Mouse (Mus musculus) gonadal fat pad, adult 2 months (tissue): ENCODE data around the gene Ttc21b. TPM values are rescaled to one million over a fixed set of nuclear protein-coding genes. Genes with fewer than 3 reads are reported as not detected.
A peak's percentile ranks its signal among the peaks of the same experiment; 100 is the strongest.
"Not testable (repeated sequence)": the region's sequence is repeated elsewhere in the genome, so short reads cannot be mapped to it uniquely, and the experiment has no call there.

Experiments used
- DNase-seq: peaks from one replicate; pipeline ENCODE4 v3.0.0-alpha.2; 2012; ENCODE audit warnings: low read depth
- polyA plus RNA-seq: library from polyadenylated mRNA; depleted of rRNA; stranded (reverse); fragments of >200 nt; gene quantifications from 2 replicates; pipeline ENCODE4 v1.2.3, GENCODE M21; 2012; rRNA removed

The Ttc21b gene
- 3.4 and 4.9 TPM in 2 replicates for polyA plus RNA-seq

DNA sequence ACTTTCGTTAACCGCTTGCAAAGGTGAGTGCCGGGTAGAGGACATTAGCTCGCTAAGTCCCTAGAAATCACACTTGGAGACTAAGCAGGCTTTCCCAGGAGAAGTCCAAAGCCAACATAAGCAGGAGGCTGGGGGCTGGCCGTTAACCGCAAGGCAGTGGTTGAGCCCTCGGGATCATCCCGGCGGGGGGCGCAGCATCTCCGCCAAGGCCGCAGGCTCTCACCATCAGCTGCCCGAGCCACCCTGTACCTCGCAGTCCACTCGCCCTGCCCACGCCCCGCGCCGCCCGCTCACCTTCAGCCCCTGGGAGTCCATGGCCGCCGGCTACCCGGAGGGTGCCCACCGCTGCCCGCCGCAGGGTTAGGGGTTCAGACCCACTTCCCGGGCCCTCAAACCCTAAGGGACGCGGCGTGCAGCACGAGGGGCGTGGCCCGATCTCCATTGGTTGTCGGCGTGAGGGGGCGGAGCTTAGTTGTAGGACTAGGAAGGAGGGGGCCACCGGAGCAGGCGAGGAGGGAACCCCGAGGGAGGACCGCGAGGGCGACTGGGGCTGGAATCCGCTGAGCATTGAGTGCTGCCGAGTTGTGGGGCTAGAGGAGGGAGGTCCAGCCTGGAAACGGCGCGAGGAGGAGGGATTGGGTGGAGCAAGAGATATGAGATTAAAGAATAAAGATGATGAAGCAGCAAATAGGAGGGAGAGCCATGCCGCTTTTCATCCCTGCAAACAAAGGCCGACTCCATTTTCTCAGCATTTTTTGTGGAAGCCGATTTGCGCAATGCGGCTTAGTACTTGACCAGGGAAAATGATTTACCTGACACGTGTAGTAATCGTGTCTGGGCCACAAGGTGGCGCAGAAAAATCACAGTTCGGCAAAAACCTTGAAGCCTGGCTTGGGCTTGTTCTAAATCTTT, at the start of gene Ttc21b:
Ttc21b (minus strand) TSS at position 398 of the 912 bp plus-strand sequence.
- peak; percentile 45 for DNase-seq

DNA sequence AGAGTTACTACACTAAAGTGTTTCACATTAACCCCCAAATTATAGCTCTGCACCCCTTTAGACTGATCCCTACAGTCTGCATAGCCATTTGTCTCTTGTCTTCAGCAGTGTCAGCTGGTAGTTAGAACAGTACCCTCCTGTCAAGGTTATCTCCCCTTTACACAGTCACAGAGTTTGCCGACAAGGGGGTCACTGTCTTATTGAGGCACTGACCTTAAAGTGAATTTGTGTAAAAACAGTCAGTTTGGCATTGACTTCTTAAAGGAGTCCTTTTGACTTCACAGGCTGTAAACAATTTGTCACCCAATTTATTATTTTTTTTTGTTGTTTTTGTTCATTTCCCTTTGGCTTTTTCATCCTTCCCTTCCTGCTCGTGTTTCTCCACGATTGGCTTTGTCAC, 16.1 kb upstream of the Ttc21b start:
- no peak for DNase-seq

DNA sequence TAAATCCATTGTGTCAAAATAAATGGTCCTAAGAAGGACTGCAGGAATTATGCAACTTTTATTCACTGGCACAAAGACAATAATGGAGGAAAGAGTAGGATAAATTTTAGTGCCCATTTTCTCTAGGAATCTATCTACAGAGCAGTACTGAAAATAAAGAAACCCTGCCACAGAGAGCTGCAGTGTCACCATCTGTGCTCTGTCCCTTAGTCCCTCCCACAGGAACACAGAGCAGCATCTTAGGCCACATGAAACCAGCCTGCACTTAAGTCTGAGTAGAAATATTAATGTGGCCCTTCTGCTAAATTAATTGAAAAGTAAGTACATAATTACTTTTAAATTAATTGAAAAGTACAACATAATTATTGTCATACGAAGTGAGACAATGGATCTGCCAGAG, 12.4 kb downstream of the Ttc21b start:
- DNase-seq: no peak

DNA sequence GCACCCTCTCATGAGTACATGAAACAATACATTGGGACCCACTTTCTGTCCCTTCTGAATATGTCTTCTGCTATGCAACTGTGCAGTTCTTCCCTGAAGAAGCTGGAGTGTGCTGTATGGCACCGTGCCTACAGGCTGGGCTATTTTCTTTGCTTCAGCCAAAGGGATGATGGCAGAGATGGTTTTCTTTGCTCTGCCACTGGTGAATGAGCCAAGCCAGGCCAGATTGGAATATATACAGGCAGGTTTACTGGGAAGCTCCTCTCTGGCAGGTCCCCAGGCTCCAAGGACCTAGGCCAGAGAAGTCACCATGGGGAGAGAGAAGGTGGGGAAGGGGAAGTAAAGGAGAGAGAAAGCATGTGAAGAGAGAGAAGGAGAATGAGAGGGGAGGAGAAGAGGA, 16.1 kb downstream of the Ttc21b start:
- DNase-seq: no peak

DNA sequence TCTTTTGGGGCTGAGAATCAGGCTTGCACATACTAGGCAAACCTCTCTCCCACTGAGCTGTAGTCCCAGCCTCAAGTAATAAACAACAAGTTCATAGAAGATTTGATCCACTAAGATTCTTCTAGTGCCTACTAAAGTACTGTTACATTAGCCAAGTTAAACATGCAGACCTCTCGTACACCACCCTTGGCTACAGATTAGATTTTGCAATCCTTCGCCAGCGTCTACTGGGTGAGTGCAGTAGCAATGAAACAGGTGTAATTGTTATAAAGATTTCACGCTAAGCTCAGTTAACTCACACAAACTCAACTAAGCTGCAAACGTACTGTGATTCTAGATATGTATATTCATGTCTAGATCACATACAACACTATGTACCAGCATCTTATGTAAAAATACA, 17.5 kb downstream of the Ttc21b start:
- DNase-seq: peak; percentile 9

DNA sequence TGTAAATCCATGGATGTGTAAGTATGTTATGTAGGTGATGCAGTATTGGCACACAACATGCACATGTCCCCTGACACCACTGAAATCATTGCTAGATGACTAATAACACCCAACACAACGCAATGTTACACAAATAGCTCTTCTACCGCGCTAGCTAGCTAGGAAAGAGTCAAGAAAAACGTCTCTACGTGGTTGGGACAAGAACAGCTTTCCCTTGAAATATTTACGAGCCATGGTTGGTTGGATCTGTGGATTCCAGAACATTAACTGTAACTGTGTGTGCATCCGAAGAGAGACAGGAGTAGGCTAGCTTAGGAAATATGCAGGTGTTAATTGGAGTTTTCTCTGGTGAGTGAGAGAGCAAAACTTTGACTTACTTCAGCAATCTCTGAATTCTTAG, 35.5 kb downstream of the Ttc21b start:
- DNase-seq: no peak

DNA sequence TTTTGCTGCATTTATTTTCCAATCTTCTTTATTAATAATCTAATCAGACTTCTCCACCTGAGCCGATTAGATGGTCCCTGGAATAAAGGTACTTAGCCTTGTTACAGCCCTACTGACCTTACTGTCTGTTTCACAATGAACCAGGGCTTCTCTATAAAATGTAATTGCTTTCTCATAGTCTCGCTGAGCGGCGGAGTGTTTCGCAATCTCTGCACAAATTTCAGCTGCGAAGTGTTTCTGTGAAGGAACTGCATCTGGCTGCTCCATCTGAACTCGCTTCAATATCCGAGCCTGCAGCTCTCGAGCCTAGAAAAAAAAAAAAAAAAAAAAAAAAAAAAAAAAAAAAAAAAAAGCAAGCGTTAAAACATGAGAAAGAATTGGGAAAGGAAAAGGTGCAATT, 46.5 kb downstream of the Ttc21b start:
- no peak for DNase-seq

DNA sequence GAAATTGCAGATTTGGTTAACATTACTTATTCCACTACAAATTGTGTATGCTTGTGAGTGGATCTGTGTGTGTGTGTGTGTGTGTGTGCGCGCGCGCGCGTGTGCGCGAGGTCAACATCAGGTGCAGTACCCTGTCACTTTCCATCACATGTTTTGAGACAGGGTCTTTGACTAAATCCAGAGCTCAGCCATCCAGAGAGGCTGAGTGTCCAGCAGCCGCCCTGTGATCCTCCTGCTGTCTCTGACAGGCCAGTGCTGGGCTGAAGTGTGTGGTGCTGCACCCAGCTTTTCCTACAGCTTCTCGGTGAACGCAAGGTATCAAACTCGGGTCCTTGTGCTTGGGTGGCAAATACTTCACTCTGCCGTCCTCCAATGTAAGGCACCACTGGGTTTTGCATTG, 47.1 kb downstream of the Ttc21b start:
- DNase-seq: no peak

DNA sequence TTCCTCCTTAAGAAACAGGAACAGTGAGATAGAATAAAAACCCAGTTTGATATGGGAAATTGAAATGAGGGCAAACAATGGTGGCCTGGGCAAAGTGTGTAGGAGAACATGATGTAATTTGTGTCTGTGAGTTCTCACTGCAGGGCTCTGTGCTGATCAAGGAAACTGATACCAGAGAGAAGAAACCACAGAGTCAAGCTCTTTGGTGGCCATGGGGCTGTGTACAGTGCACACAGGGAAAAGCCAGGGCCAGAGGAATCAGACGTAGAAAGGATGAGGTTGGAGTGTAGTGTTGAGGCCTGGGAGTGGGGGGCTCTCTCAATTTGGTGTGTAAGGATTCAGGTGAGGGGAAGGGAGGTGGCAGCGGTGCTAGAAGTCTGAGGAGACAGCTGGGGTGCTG, 49.6 kb downstream of the Ttc21b start:
- DNase-seq: no peak

DNA sequence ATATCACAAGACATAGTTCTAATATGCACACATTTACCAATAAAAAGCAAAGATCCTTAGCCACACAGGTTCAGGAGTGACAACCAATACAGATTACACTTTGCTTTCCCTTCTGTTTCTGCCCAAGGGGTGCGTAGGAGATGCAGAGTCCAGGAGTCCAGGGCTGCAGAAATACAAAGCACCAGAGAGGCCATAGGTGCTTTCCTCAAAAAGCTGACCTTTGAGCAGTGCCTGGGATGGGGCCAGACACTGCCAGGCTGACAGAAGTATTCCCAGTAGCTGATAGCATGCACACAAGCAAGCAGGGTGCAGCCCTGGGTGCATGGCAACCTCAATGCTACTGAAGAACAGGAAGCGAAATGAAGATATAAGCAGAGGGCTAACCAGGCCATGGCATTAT, 52.2 kb downstream of the Ttc21b start:
- DNase-seq: no peak

GRCm38 (mm10) chr2:66200195-66200594, 56.2 kb downstream of the Ttc21b start:
- DNase-seq: no peak

GRCm38 (mm10) chr2:66191691-66192100, 64.7 kb downstream of the Ttc21b start:
- DNase-seq: no peak

- DNase-seq: no peak
These were observed 66.3 kb downstream of the Ttc21b start for GRCm38 (mm10) chr2:66190157-66190556.

- DNase-seq: not testable (repeated sequence)
These were observed 67.2 kb downstream of the Ttc21b start for GRCm38 (mm10) chr2:66189197-66189596.

- no peak for DNase-seq
These were observed 68.9 kb downstream of the Ttc21b start for GRCm38 (mm10) chr2:66187520-66187919.

DNA sequence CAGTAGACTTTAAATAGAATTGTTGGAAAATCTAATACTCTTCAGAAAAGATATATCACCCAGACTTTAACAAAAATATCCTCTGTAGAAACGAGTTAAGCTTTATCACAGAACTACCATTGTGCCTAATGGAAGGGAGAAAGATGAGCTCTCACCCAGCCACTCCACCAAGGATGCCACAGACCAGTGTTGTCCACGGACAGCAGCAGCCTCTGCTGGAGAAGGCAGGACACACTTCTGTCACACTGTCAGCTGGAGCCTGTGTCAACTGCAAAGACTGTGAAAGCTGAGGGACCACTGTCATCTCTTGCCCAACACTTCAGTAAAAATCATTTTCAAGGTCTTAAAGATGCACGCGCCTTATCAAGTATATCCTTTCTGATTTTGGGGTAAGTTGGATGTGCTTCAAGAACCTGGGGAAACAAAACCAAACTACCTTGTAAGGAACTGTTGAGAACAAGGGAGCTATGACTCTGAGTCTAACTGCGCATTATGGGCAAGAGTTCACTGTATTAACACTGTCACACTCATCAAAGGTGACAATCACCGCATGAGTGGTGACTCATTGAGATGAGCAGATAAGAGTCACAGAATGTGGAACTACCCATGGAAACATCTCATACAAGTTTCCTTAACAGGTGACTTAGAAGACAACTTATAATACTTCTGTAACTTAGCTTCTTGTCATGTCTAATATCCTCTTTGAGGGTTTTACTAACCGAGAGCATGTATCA, 71.8 kb downstream of the Ttc21b start:
- no peak for DNase-seq

GRCm38 (mm10) chr2:66180293-66180692, 76.1 kb downstream of the Ttc21b start:
- no peak for DNase-seq

DNA sequence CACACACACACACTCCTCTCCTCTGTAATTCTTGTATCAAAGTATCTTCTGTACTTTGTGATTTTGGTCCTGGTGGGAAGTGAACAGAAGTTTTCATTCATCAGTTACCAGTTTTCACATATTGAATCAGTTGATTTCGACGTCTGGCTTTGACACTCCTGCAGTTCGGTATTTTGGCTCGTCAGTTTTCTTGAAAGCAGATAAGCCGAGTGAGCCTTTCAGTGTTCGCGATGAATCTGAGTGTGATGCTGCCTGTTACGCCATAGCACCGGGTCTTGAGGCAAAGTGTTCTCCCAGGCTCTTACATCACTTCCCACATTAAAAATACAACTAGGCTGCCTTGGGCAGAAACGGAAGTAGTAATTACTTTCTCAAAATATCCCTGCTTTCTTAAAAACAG, 76.6 kb downstream of the Ttc21b start:
- no peak for DNase-seq

DNA sequence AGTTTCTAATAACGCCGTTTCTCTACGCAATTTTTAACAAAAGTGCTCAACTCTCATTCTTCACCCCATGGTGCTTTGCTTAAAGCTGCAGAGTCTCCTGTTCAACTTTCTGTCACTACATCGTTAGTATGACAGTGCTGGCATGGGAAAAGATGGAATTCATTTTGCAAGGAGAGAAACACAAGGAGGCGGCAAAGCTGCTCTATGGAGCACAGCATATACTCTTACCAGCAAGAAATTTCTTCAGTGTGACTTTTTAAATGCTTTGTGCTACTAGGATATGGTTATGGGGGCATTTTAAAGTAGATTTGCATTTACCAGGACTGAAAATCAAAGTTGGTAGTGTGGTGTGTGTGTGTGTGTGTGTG, 77.6 kb downstream of the Ttc21b start:
- DNase-seq: no peak

GRCm38 (mm10) chr2:66177886-66178847, 78.2 kb downstream of the Ttc21b start:
- no peak for DNase-seq

DNA sequence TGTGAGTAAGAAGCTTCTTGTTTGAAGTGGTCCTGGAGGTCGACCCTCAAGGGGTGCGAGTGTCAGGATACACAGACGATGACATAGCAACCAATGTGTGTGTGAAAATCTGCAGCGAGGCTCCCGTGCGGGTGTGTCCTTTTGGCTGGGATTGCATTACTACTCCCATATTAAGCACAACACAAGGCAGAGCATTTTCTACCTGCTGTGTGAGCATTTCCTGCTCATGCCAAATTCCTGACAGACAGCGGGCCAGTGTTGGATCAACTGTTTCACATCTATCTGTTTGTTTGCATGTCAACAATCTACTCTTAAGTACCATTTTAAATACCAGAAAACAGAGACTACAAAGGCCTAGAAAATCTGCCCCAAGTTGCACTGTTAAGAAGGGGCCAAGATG, 79.4 kb downstream of the Ttc21b start:
- no peak for DNase-seq

- no peak for DNase-seq
These were observed 83.3 kb downstream of the Ttc21b start for GRCm38 (mm10) chr2:66173134-66173533.
